Mouse (Mus musculus): ENCODE results near the gene Necap1.
A peak's percentile ranks its signal among the peaks of the same experiment; 100 is the strongest.

Gene Necap1

GRCm38 (mm10) chr6:122873871-122874719, at the start of gene Necap1:
Gene Necap1, plus strand, starts transcription at chr6:122874474.
- DNase-seq (ENCODE audit: low spot score in 2 of 2), result peak; percentile 94 to 98

GRCm38 (mm10) chr6:122825166-122825565, 49.1 kb upstream of the Necap1 start:
- no peak for DNase-seq (ENCODE audit: low spot score in 2 of 2)

- peak; percentile 66 to 72 for DNase-seq (ENCODE audit: low spot score in 2 of 2)
Measured at GRCm38 (mm10) chr6:122825923-122826742, 48.1 kb upstream of the Necap1 start.

- no peak for DNase-seq (ENCODE audit: low spot score in 2 of 2)
Measured at GRCm38 (mm10) chr6:122828086-122828485, 46.2 kb upstream of the Necap1 start.

GRCm38 (mm10) chr6:122832880-122833279, 41.4 kb upstream of the Necap1 start:
- no peak for DNase-seq (ENCODE audit: low spot score in 2 of 2)

- peak in 1 of 2 experiments; percentile 59 for DNase-seq (ENCODE audit: low spot score in 2 of 2)
Measured at GRCm38 (mm10) chr6:122834365-122834764, 39.9 kb upstream of the Necap1 start.

- DNase-seq (ENCODE audit: low spot score in 2 of 2), result no peak
Measured at GRCm38 (mm10) chr6:122836974-122837373, 37.3 kb upstream of the Necap1 start.

GRCm38 (mm10) chr6:122837539-122837938, 36.7 kb upstream of the Necap1 start:
- DNase-seq (ENCODE audit: low spot score in 2 of 2), result no peak

GRCm38 (mm10) chr6:122843759-122844158, 30.5 kb upstream of the Necap1 start:
- DNase-seq (ENCODE audit: low spot score in 2 of 2), result no peak

GRCm38 (mm10) chr6:122852696-122853095, 21.6 kb upstream of the Necap1 start:
- no peak for DNase-seq (ENCODE audit: low spot score in 2 of 2)

- no peak for DNase-seq (ENCODE audit: low spot score in 2 of 2)
Measured at GRCm38 (mm10) chr6:122854552-122854951, 19.7 kb upstream of the Necap1 start.

- DNase-seq (ENCODE audit: low spot score in 2 of 2), result no peak
Measured at GRCm38 (mm10) chr6:122855955-122856354, 18.3 kb upstream of the Necap1 start, which contains the start of gene C3ar1. Gene C3ar1, minus strand, starts transcription at chr6:122856161.

GRCm38 (mm10) chr6:122862434-122862833, 11.8 kb upstream of the Necap1 start:
- DNase-seq (ENCODE audit: low spot score in 2 of 2), result no peak

- no peak for DNase-seq (ENCODE audit: low spot score in 2 of 2)
Measured at GRCm38 (mm10) chr6:122862871-122863270, 11.4 kb upstream of the Necap1 start.

- DNase-seq (ENCODE audit: low spot score in 2 of 2), result no peak
Measured at GRCm38 (mm10) chr6:122867914-122868313, 6.4 kb upstream of the Necap1 start.

- DNase-seq (ENCODE audit: low spot score in 2 of 2), result no peak
Measured at GRCm38 (mm10) chr6:122869846-122870245, 4.4 kb upstream of the Necap1 start.

- no peak for DNase-seq (ENCODE audit: low spot score in 2 of 2)
Measured at GRCm38 (mm10) chr6:122872800-122873199, 1.5 kb upstream of the Necap1 start.

GRCm38 (mm10) chr6:122874720-122875389, 581 bp downstream of the Necap1 start:
- no peak for DNase-seq (ENCODE audit: low spot score in 2 of 2)

GRCm38 (mm10) chr6:122879141-122879735, 5.0 kb downstream of the Necap1 start:
- DNase-seq (ENCODE audit: low spot score in 2 of 2), result no peak

GRCm38 (mm10) chr6:122879781-122880505, 5.7 kb downstream of the Necap1 start:
- DNase-seq (ENCODE audit: low spot score in 2 of 2), result no peak

GRCm38 (mm10) chr6:122881287-122881686, 7.0 kb downstream of the Necap1 start:
- DNase-seq (ENCODE audit: low spot score in 2 of 2), result no peak

Measured in urinary bladder, postnatal 4 days (tissue).